Mouse (Mus musculus) bone marrow, adult 2 months (tissue): ENCODE measurements around the gene Lix1l.

Experiments
- CTCF ChIP-seq: fragments of 200-500 bp; IDR thresholded peaks from 2 replicates; pipeline ENCODE4 v1.5.1; 2011; ENCODE audit warnings: low read length, control low read depth; ENCODE audit not compliant: control insufficient read depth, insufficient read depth
- POLR2A ChIP-seq: fragments of 200-500 bp; IDR thresholded peaks from 2 replicates; pipeline ENCODE4 v1.6.1; 2011; ENCODE audit warnings: low read depth, mild to moderate bottlenecking, control low read depth, low read length, borderline replicate concordance; ENCODE audit not compliant: control insufficient read depth

DNA sequence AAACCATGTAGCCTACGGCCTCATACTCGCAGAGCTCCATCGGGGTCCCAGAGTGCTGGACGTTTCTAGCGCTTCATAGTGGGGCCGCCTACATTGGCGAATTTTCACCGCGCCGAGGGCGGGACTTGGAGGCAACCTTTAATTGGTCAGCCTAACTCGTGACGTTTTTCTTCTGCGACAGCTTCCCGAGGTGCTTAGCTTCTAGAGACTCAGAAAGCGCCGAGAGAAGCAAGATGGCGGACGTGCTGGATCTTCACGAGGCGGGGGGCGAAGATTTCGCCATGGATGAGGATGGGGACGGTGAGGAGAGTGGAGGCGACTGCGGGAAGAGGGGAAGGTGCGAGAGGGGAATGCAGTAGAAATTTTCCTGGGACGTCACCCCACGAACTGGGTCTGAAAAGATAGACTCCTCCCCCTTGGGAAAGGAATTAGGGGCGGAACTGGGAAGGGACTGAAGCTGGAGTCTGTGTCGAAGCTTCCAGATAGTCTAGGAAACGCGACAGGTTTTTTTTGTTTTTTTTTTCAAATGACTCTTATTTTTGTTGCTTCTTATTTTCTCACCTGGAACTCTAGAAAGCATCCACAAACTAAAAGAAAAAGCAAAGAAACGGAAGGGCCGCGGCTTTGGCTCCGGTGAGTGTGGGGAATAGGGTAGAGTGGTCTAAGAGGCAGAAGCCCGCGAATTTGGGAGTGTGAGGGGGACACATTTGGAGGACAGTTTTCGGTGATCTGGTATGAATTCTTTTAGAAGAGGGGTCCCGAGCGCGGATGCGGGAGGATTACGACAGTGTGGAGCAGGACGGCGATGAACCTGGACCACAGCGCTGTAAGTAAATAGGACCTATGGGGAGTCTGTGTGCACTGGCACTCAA is 29.0 kb downstream of the Lix1l start, which contains the start of gene Rbm8a:
- TF ChIP-seq CTCF (no peak), POLR2A (peak; percentile 63; the same call in 1 of the 2 replicates)
